Mouse (Mus musculus) myocyte (in vitro differentiated cells): ENCODE results near the gene Tspan5.

Source experiments
- CEBPB ChIP-seq: IDR thresholded peaks from 2 replicates; pipeline ENCODE4 v1.6.1; 2011; ENCODE audit warnings: mild to moderate bottlenecking, moderate library complexity; ENCODE audit not compliant: poor library complexity, insufficient read depth, severe bottlenecking
- E2F4 ChIP-seq: IDR thresholded peaks from one replicate; pipeline ENCODE4 v1.6.1; 2011; ENCODE audit warnings: mild to moderate bottlenecking, control low read depth, moderate library complexity; ENCODE audit not compliant: insufficient read depth
- MYOD1 ChIP-seq, 3 experiments: IDR thresholded peaks; one replicate each; pipeline ENCODE4 v1.6.1; 2011; ENCODE audit warnings: control low read depth in 2 of 3, low read depth in 2 of 3, mild to moderate bottlenecking in 2 of 3, moderate library complexity in 1 of 3; ENCODE audit not compliant: insufficient read length in 2 of 3, control insufficient read depth in 1 of 3
- POLR2A ChIP-seq: IDR thresholded peaks from one replicate; pipeline ENCODE4 v1.6.1; 2011; ENCODE audit warnings: low read depth, mild to moderate bottlenecking, control low read depth, moderate library complexity; ENCODE audit not compliant: insufficient read length
- POLR2AphosphoS2 ChIP-seq: IDR thresholded peaks from one replicate; pipeline ENCODE4 v1.6.1; 2011; ENCODE audit warnings: low read depth, control low read depth; ENCODE audit not compliant: insufficient read length
- REST ChIP-seq: IDR thresholded peaks from one replicate; pipeline ENCODE4 v1.6.1; 2011; ENCODE audit warnings: mild to moderate bottlenecking, control low read depth, moderate library complexity; ENCODE audit not compliant: insufficient read depth, insufficient read length
- TCF12 ChIP-seq: IDR thresholded peaks from one replicate; pipeline ENCODE4 v1.6.1; 2011; ENCODE audit warnings: mild to moderate bottlenecking, control low read depth; ENCODE audit not compliant: poor library complexity, insufficient read depth, severe bottlenecking

DNA sequence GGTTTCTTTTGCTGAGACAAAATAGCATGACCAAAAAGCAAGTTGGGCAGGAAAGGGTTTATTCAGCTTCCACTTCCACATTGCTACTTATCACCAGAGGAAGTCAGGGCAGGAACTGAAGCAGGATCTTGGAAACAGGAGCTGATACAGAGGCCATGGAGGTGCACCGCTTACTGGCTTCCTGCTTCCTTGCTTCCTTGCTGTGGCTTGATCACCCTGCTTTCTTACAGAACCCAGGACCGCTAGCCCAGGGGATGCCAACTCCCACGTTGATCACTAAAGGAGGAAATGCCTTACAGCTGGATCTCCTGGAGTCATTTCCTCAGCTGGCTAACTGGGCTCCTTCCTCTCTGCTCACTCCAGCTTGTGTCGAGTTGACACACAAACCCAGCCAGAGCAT lies 135.7 kb downstream of the Tspan5 start:
- TF ChIP-seq E2F4 (no peak), POLR2A (no peak), TCF12 (no peak), CEBPB (no peak), MYOD1 (IDR thresholded peaks at IDR 0.05; ENCODE audit: control insufficient read depth in 1 of 3, insufficient read length in 2 of 3, low read depth in 2 of 3) (no peak), POLR2AphosphoS2 (no peak), REST (no peak)
